Mouse (Mus musculus) megakaryocyte, embryonic 14.5 days (primary cell): ENCODE measurements around the gene Egfl7.

ENCODE experiments used
- FLI1 ChIP-seq: IDR thresholded peaks from 2 replicates; pipeline ENCODE4 v1.6.1; 2012; ENCODE audit warnings: low read length, inconsistent platforms, mixed read lengths
- GATA1 ChIP-seq: IDR thresholded peaks from 3 replicates; pipeline ENCODE4 v1.6.1; 2012; ENCODE audit warnings: mixed read lengths, low read length, inconsistent platforms, borderline replicate concordance

DNA sequence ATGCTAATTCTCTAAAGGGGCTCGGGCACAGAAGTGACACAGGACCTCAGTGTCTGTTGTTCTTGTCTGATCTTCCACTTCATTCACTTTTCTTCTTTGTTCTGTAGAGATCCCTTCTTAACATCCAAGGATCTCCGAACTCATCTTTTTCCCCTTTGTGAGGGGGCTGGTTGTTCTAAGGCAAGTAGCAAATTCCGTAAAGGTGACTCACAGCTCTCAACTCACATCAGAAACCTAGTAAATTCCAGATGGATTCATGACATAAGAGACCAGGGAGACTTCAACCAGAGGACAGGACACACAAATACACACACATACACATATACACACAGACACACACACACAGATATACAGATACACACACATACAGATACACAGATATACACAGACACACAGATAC, 30.7 kb downstream of the Egfl7 start:
- TF ChIP-seq GATA1 (no peak), FLI1 (no peak)
